Mouse (Mus musculus): ENCODE measurements around the gene Esrrg. TPM values are rescaled to one million over a fixed set of nuclear protein-coding genes. Genes with fewer than 3 reads are reported as not detected.

Gene Esrrg
- total and polyA plus RNA-seq, 2 experiments from 2014 or later, result 28.0 to 41.6 TPM

DNA sequence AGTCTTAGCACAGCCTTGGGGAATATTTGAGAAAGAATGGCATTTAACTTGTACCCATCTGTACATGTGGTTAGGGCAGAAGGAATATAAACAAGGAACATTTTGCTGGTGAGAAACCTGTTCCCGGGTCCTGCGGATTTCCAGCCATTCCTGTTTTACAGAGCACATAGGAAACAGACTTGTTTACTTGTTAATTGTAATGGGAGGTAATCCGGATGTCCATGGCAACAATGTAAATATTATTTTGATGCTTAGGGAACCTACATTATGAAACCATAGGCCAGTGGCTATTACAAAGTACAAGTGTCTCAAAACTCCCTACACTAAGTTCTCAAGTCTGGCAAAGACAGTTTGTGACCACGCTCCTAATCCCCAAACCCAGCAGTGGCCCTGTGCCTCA lies 290.9 kb downstream of the Esrrg start:
- WGBS, result 79% methylated on average over 4 of the region's 4 CpGs
- Histone ChIP-seq H3K4me3 (ENCODE audit: low read length) (no peak overlapping the region), H3K4me2 (ENCODE audit: low read depth, low read length) (no peak overlapping the region), H3K27me3 (ENCODE audit: insufficient read depth, low read length) (no peaks in the 10 kb centered on the region), H3K4me1 (ENCODE audit: insufficient read depth, low read length) (no peaks in the 10 kb centered on the region), H3K9me3 (ENCODE audit: low read length) (no peaks in the 10 kb centered on the region), H3K27ac (no peak overlapping the region), H3K9ac (replicated peaks; ENCODE audit: low read length) (no peak overlapping the region), H3K36me3 (ENCODE audit: insufficient read depth, low read length) (no peaks in the 10 kb centered on the region)
- DNase-seq (ENCODE audit: low spot score) (no peak), ATAC-seq (no peak)
- TF ChIP-seq CTCF (IDR thresholded peaks at IDR 0.05; ENCODE audit: low read depth), result no peak

DNA sequence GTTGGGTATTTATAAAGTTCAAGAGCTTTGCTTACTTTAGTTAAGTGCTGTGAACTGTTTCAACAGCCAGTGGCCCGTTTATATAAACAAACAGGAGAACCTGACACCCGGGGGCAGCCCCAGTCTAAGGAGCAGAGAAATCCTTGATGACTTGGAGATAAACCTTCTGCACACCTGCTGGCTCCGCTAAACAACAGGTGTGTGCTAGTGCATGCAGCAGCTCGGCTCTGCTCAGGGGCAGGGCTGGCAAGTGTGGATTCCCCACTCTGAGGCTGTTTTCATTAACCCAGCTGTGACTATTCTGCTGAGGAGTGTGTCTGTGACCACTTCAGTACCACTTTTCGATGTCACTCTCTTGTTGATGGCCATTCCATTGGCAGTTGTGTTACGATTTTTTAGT lies 292.2 kb downstream of the Esrrg start:
- Histone ChIP-seq H3K9me3 (ENCODE audit: low read length) (no peaks in the 10 kb centered on the region), H3K27ac (no peak overlapping the region), H3K36me3 (ENCODE audit: insufficient read depth, low read length) (no peaks in the 10 kb centered on the region), H3K4me2 (ENCODE audit: low read depth, low read length) (no peak overlapping the region), H3K4me3 (ENCODE audit: low read length) (no peak overlapping the region), H3K4me1 (ENCODE audit: insufficient read depth, low read length) (no peaks in the 10 kb centered on the region), H3K9ac (replicated peaks; ENCODE audit: low read length) (no peak overlapping the region), H3K27me3 (ENCODE audit: insufficient read depth, low read length) (no peaks in the 10 kb centered on the region)
- no peak for DNase-seq (ENCODE audit: low spot score)
- ATAC-seq, result no peak
- no peak for TF ChIP-seq CTCF (IDR thresholded peaks at IDR 0.05; ENCODE audit: low read depth)
- 79% methylated on average over 6 of the region's 6 CpGs for WGBS

DNA sequence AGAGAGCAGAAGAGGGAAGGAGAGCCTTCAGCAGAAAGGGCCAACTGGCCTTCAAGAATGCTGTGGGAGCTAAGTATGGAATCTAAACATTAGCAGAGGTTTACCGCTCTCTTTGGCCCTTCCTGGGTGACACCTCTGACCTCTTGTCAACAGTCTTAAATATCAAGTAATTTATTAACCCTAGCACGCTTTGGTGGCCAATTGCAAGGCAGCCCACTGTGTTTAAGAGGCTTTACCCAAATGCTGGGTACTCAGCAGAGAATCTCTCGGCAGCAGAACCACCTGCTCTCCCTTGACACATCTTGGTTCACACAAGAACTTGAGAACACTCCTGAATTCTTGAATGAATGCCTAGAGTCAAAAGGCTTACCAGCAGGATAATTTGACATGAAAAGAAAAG lies 293.6 kb downstream of the Esrrg start:
- no peak overlapping the region for H3K27ac ChIP-seq
- H3K4me1 ChIP-seq (ENCODE audit: insufficient read depth, low read length), result no peaks in the 10 kb centered on the region
- WGBS, result 56% methylated on average over 3 of the region's 3 CpGs
- no peaks in the 10 kb centered on the region for H3K36me3 ChIP-seq (ENCODE audit: insufficient read depth, low read length)
- H3K9me3 ChIP-seq (ENCODE audit: low read length), result no peaks in the 10 kb centered on the region
- ATAC-seq (no peak), DNase-seq (ENCODE audit: low spot score) (no peak)
- TF ChIP-seq CTCF (IDR thresholded peaks at IDR 0.05; ENCODE audit: low read depth), result no peak
- no peaks in the 10 kb centered on the region for H3K27me3 ChIP-seq (ENCODE audit: insufficient read depth, low read length)
- no peak overlapping the region for H3K9ac ChIP-seq (replicated peaks; ENCODE audit: low read length)
- no peak overlapping the region for H3K4me3 ChIP-seq (ENCODE audit: low read length)
- H3K4me2 ChIP-seq (ENCODE audit: low read depth, low read length), result no peak overlapping the region

- 56% methylated on average over 4 of the region's 4 CpGs for WGBS
- H3K36me3 ChIP-seq (ENCODE audit: insufficient read depth, low read length), result no peaks in the 10 kb centered on the region
- H3K4me2 ChIP-seq (ENCODE audit: low read depth, low read length), result no peak overlapping the region
- no peak for DNase-seq (ENCODE audit: low spot score)
- H3K4me3 ChIP-seq (ENCODE audit: low read length), result no peak overlapping the region
- no peak overlapping the region for H3K9ac ChIP-seq (replicated peaks; ENCODE audit: low read length)
- H3K4me1 ChIP-seq (ENCODE audit: insufficient read depth, low read length), result no peaks in the 10 kb centered on the region
- H3K27ac ChIP-seq, result no peak overlapping the region
- ATAC-seq, result no peak
- no peak for TF ChIP-seq CTCF (IDR thresholded peaks at IDR 0.05; ENCODE audit: low read depth)
- no peaks in the 10 kb centered on the region for H3K9me3 ChIP-seq (ENCODE audit: low read length)
- H3K27me3 ChIP-seq (ENCODE audit: insufficient read depth, low read length), result no peaks in the 10 kb centered on the region
Observed at GRCm38 (mm10) chr1:187904731-187905130, 296.1 kb downstream of the Esrrg start.

- H3K4me3 ChIP-seq (ENCODE audit: low read length), result no peak overlapping the region
- H3K9me3 ChIP-seq (ENCODE audit: low read length), result no peaks in the 10 kb centered on the region
- H3K27me3 ChIP-seq (ENCODE audit: insufficient read depth, low read length), result no peaks in the 10 kb centered on the region
- no peak for TF ChIP-seq CTCF (IDR thresholded peaks at IDR 0.05; ENCODE audit: low read depth)
- no peak overlapping the region for H3K27ac ChIP-seq
- ATAC-seq, result no peak
- no peaks in the 10 kb centered on the region for H3K36me3 ChIP-seq (ENCODE audit: insufficient read depth, low read length)
- DNase-seq (ENCODE audit: low spot score), result no peak
- H3K4me1 ChIP-seq (ENCODE audit: insufficient read depth, low read length), result no peaks in the 10 kb centered on the region
- 61% methylated on average over 7 of the region's 7 CpGs for WGBS
- H3K4me2 ChIP-seq (ENCODE audit: low read depth, low read length), result no peak overlapping the region
- no peak overlapping the region for H3K9ac ChIP-seq (replicated peaks; ENCODE audit: low read length)
Observed at GRCm38 (mm10) chr1:187907407-187907806, 298.8 kb downstream of the Esrrg start.

GRCm38 (mm10) chr1:187907871-187908270 lies 299.3 kb downstream of the Esrrg start:
- Histone ChIP-seq H3K9me3 (ENCODE audit: low read length) (no peaks in the 10 kb centered on the region), H3K27ac (no peak overlapping the region), H3K36me3 (ENCODE audit: insufficient read depth, low read length) (no peaks in the 10 kb centered on the region), H3K27me3 (ENCODE audit: insufficient read depth, low read length) (no peaks in the 10 kb centered on the region), H3K4me2 (ENCODE audit: low read depth, low read length) (no peak overlapping the region), H3K4me1 (ENCODE audit: insufficient read depth, low read length) (no peaks in the 10 kb centered on the region), H3K4me3 (ENCODE audit: low read length) (no peak overlapping the region), H3K9ac (replicated peaks; ENCODE audit: low read length) (no peak overlapping the region)
- ATAC-seq (no peak), DNase-seq (ENCODE audit: low spot score) (no peak)
- WGBS, result 9% methylated on average over 3 of the region's 3 CpGs
- no peak for TF ChIP-seq CTCF (IDR thresholded peaks at IDR 0.05; ENCODE audit: low read depth)

- WGBS, result 87% methylated on average over 7 of the region's 7 CpGs
- Histone ChIP-seq H3K4me1 (ENCODE audit: insufficient read depth, low read length) (no peaks in the 10 kb centered on the region), H3K27me3 (ENCODE audit: insufficient read depth, low read length) (no peaks in the 10 kb centered on the region), H3K36me3 (ENCODE audit: insufficient read depth, low read length) (no peaks in the 10 kb centered on the region), H3K4me2 (ENCODE audit: low read depth, low read length) (no peak overlapping the region), H3K4me3 (ENCODE audit: low read length) (no peak overlapping the region), H3K9ac (replicated peaks; ENCODE audit: low read length) (no peak overlapping the region), H3K9me3 (ENCODE audit: low read length) (no peaks in the 10 kb centered on the region), H3K27ac (no peak overlapping the region)
- no peak for TF ChIP-seq CTCF (IDR thresholded peaks at IDR 0.05; ENCODE audit: low read depth)
- no peak for DNase-seq (ENCODE audit: low spot score)
- ATAC-seq, result no peak
Observed at GRCm38 (mm10) chr1:187910718-187911117, 302.1 kb downstream of the Esrrg start.
